Mouse (Mus musculus) adrenal gland (tissue): ENCODE measurements around the gene Sgca.
"Not testable (repeated sequence)": the region's sequence is repeated elsewhere in the genome, so short reads cannot be mapped to it uniquely, and the experiment has no call there.

Experiments used
- intact Hi-C: fragments of 180-260 bp; cut with DNase I; formaldehyde crosslinking; loops from one replicate; pipeline ENCODE4 v1.15.1; 2025
- long read RNA-seq, 2 experiments: library from polyadenylated mRNA; unstranded; transcript quantifications; one replicate each; pipeline ENCODE4 v2.0.0; 2020; ENCODE audit warnings: borderline replicate concordance in 1 of 2; ENCODE audit not compliant: insufficient replicate concordance in 1 of 2

Gene Sgca
- long read RNA-seq, experiment 1 = 0 reads
- long read RNA-seq, experiment 2 = 0 reads

DNA sequence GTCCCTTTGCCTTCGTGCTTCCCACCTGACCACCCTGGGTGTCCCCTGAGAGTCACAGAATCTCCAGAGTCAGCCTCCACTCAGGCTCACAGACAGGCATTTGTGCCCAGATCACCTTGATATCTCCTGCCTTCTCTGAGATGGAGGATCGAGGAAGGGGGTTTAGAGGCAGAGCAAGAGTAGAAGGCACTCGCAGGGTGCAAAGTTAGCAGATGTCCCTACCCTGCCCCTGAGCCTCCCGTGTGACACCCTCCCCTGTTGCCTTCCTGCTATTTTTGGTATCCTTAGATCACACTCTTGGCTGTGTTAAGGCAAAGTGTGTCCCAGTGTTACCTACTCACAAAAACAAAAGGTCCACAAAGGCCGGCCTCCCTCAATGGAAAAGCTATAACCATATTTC is at the start of gene Sgca:
Gene Sgca, minus strand, starts transcription at position 129 of the 400 bp plus-strand sequence.
- intact Hi-C loops = no loop called here

DNA sequence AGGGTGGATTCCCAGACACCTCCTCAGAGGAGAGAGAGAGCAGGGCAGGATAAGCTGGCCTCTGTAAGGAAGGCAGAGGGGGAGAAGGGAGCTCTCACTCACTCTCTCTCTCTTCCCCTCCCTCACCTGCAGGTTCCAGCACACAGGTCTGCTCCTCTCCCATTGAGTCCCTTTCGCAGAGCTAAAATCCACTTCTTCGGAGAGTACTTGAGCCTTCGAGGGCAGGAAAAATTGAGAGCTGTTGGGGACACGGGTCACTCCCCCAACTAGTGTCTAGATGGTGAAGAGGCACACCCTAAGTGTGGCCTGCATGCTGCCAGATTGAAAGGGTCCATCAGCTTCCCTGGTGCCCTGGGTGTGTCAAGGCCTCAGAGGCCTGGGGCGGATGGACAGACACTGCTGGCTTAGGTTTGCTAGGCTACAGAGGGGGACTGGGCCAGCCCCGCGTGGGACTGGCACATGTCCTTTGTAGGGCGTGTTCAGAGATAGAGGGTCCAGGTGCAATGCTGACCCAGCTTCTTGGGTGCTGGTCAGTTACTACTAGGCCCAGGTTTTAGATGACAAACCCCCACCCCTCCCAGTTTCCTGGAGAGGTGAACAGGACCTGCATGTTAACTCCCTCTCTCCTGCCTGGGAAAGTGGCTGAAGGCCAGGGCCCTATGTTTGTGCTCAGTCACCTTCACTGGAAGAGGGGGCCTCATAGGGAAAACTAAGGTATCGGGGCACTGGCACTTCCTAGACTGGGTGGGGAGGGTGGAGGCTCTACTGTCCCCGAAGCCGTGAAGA is 49.3 kb upstream of the Sgca start:
- intact Hi-C loops = no loop called here

GRCm38 (mm10) chr11:95024439-95025184 is 48.5 kb upstream of the Sgca start:
- intact Hi-C loops = no loop called here

DNA sequence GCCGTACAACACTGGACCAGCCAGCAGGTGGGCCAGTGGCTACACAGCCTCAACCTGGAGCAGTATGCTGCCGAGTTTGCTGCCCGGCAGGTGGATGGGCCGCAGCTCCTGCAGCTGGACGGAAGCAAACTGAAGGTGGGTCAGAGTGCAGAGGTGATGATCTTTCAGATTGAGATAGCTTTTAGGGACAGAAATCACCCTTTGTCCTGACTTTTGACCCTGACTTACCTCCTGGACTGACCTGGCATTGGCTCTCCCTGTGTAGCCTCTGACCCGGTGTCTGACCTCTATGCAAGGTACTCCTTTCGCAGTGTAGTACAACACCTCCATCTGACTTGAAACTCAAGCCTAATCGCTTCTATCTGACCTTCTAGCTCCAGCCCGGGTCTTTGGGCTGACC is 47.4 kb upstream of the Sgca start:
- intact Hi-C loops = no loop called here

GRCm38 (mm10) chr11:95022237-95022992 is 46.3 kb upstream of the Sgca start:
- intact Hi-C loops = no loop called here

DNA sequence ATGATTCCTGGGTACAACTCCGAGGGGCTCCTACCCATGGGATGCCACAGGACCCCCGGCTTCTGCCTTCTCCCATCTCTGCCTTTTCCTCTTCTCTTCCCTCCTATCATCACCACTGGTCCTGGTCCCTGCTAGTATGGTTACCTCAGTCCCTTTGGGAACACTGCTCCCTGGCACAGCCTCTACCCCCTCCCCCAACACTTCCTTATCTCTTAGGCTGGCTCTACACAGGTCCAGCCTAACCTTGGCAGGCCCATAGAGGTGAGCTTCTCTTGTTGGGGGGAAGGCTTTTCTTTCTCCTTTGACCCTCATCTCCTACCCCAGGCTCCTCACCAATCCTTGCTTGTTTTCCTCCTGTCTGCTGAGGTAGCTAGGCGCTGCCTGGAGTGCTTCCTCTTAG is 39.4 kb upstream of the Sgca start:
- intact Hi-C loops = no loop called here

DNA sequence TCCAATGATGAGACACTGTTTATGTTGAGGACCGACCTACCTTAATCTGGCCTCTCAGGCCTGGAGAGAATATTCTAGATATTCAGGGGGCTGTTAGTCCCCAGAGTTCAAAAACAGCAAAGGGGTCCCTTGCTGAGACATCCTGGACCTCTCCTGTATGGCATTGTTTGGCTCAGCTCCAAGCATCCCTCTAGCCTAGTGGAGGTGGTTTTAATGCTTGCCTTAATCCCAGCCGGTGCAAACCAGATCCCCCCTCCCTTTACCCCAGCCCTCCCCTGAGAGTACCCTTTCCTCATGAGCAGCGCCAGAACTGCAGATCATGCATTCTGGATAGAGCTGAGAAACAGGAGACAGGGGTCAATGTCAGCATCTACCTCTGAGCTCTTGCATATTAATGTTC is 36.4 kb upstream of the Sgca start:
- intact Hi-C loops = no loop called here

GRCm38 (mm10) chr11:95012075-95012474 is 35.9 kb upstream of the Sgca start:
- intact Hi-C loops = no loop called here

GRCm38 (mm10) chr11:95011416-95011815 is 35.3 kb upstream of the Sgca start:
- intact Hi-C loops = no loop called here

DNA sequence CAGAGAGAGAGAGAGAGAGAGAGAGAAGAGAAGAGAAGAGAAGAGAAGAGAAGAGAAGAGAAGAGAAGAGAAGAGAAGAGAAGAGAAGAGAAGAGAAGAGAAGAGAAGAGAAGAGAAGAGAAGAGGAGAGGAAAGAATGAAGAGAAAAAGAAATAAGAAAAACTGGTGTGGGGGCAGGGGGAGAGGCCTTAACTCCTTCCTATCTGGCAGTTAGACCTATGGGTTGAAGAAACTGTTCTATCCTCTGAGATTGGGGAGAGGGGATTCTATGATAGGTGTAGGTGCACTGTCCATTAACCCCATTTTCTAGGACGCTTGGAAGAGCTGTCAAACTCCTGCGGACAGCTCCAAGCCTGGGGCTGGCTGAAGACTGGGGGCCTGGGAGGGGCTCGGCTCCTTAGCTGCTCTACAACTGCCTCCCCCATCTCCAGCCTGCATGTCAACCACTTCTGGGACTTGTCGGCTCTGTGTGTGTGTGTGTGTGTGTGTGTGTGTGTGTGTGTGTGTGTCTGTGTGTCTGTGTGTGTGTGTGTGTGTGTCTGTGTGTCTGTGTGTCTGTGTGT is 34.8 kb upstream of the Sgca start:
- intact Hi-C loops = not testable (repeated sequence)

GRCm38 (mm10) chr11:95010141-95010739 is 34.1 kb upstream of the Sgca start:
- intact Hi-C loops = no loop called here

- intact Hi-C loops = no loop called here
These were observed 33.5 kb upstream of the Sgca start, which contains the start of gene Samd14 for GRCm38 (mm10) chr11:95009629-95010014. Gene Samd14 (plus strand): TSS chr11:95009879.

DNA sequence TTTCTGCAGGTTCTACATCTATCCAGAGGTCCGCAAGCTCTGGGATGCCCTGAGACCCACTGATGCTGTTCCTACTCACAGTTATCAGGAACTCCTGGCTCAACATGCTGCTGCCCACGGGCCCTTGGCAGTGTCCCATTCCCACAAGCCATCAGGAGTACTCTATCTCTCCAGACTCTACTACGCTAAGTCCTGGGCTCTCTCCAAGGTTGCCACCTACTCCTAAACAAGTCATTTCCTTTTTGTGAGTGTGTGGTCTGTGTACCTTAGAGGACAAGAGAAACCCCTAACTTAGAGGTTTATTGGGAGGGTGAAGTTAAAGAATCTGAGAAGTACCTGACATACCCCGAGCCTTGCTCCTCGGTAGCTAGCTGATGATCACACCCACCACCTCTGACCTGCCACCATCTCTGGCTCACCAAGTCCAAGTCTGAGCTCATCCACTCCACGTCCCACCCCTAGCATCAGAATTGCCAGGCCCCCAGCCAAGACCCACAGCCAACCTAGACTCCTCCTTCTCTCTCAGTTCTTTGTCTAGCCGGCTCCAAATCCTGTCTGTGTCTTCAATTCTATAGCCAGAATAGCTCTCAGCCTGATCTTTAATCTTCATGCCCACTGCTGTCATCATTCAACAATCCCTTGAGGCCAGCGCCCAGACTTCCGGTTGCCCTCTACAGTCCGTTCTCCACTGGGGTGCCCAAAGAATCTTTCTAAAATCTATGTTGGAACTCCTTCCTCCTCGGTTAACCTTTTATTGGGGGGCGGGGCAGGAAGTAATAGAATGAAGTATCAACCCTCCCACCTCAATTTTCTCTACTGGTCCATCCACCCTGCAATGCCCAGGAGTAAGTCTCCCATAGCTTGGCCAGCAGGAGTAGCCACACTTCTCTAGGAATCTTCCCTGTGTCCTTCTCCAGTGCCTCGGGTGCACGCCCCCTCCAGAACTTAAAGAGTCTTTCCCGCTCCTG is 32.8 kb upstream of the Sgca start:
- intact Hi-C loops = no loop called here

GRCm38 (mm10) chr11:95007418-95007817 is 31.3 kb upstream of the Sgca start:
- intact Hi-C loops = no loop called here

- intact Hi-C loops = no loop called here
These were observed 30.5 kb upstream of the Sgca start for GRCm38 (mm10) chr11:95006525-95007219.

DNA sequence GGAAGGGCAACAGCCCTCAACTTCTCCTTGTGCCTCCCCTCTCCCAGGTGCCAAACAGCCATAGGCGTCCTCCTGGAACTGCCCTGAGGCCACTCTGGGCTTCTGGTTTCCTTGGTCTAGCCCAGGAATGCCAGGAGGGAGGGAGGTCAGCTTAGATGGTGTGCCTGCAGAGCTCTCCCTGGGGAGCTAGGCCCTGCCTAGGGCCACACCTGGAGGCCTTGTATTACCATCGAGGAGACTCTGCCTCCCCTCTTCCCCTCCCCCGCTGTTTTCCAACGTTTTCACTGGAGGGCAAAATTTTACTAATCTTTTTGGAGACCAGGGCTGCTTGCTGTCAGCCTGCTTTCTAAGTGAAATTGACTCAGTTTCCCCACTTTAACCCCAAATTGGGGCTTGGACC is 29.9 kb upstream of the Sgca start:
- intact Hi-C loops = no loop called here

DNA sequence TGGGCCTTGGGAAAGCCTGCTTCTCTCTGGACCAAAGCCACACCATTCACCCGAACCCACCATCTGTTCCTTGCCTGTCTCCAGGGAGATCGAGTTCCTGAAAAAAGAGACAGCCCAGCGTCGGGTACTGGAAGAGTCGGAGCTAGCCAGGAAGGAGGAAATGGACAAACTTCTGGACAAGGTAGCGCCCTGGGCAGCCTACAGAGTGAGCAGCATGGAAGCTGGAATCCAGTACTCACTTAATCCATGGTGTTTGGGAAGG is 28.7 kb upstream of the Sgca start:
- intact Hi-C loops = no loop called here

GRCm38 (mm10) chr11:95004136-95004936 is 28.2 kb upstream of the Sgca start:
- intact Hi-C loops = no loop called here

DNA sequence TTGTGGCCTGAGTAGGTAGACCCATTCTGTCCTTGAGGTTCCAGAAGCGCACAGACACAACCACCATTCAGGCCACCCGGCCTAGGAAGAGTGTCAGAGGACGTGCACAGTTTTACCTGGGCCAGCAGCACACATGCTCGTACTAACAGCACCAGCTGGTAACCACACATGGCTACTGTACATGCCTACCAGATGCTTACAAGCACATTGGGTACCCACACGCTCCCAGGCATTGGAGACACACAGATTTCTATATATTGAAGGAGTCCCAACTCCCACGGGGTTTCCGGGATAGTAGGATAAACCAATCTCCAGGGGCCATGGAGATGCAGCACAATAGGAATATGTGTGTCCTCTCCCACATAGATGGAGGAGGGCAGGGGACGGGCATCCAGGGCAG is 26.6 kb upstream of the Sgca start:
- intact Hi-C loops = no loop called here
